In the genomic region with DNA sequence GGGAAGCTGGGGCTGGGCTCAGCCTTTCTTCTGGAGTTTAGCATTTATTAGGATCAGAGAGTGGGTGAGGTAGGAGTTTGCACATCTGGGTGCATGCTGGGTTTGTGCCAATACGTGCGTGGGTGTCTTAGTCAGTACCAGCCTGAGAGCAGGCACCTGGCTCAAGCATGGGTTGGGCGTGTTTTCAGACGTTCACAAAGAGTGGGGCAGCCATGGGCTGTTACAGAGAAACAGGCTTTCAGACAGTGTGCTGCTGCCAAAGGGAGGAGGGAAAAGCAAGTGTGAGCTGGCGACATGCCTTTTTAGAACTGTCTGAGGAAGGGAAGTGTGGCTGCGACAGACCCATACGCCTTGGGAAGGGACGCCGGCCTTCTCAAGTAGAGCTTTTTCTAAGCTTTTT, we compare ENCODE assay signal across 8 mouse cellular contexts. TPM values are rescaled to one million over a fixed set of nuclear protein-coding genes. Genes with fewer than 3 reads are reported as not detected.
DNase-seq lines count a peak whose midpoint lies in the region; ATAC-seq and TF ChIP-seq lines count a peak whose summit lies in the region.

No protein-coding gene starts in this region.

- WGBS in forebrain, embryonic 15.5 days = 39% methylated on average over 9 of the region's 9 CpGs
- WGBS in forebrain, embryonic 10.5 days = 86% methylated on average over 9 of the region's 9 CpGs
- WGBS in embryonic facial prominence, embryonic 15.5 days = 42% methylated on average over 9 of the region's 9 CpGs
- WGBS in heart, postnatal 0 days = 28% methylated on average over 9 of the region's 9 CpGs

- TF ChIP-seq EP300 in heart, postnatal 0 days (IDR thresholded peaks at IDR 0.05; ENCODE audit: low read depth) = no peak

- peak; percentile 73 for ATAC-seq in forebrain, embryonic 15.5 days (replicated peaks)
- ATAC-seq in embryonic facial prominence, embryonic 15.5 days (ENCODE audit: insufficient number of reproducible peaks, low FRiP score, low TSS enrichment, low read depth) = peak; percentile 35; the same call in 1 of the 2 replicates
- 0 out of 2 replicates have a peak, but pooled peaks have one; percentile 19 for ATAC-seq in heart, postnatal 0 days (ENCODE audit: insufficient read depth, low read depth)
- ATAC-seq in erythroblast, adult 5-6 weeks (replicated peaks; ENCODE audit: low FRiP score, poor library complexity, severe bottlenecking) = no peak

- no peak for TF ChIP-seq CTCF in heart, postnatal 0 days (IDR thresholded peaks at IDR 0.05; ENCODE audit: low read depth)

- intact Hi-C loops in left cerebral cortex, postnatal 14 days (cut with DNase I) = loop anchor here (2.0 kb wide), 1 partner anchor 113 kb away; no protein-coding TSS in a partner anchor

- H3K9me3 ChIP-seq in forebrain, embryonic 15.5 days = no peaks in the 10 kb centered on the region
- H3K9me3 ChIP-seq in forebrain, embryonic 10.5 days = no peaks in the 10 kb centered on the region
- H3K9me3 ChIP-seq in embryonic facial prominence, embryonic 15.5 days (replicated peaks) = no peaks in the 10 kb centered on the region
- no peaks in the 10 kb centered on the region for H3K9me3 ChIP-seq in heart, postnatal 0 days (replicated peaks; ENCODE audit: control insufficient read depth, low read length)

- H3K27ac ChIP-seq in forebrain, embryonic 15.5 days (replicated peaks) = peak overlapping the region; percentile 71
- H3K27ac ChIP-seq in forebrain, embryonic 10.5 days = no peak overlapping the region
- peak overlapping the region; percentile 83 for H3K27ac ChIP-seq in embryonic facial prominence, embryonic 15.5 days (replicated peaks)
- H3K27ac ChIP-seq in heart, postnatal 0 days (ENCODE audit: low read depth) = peak overlapping the region; percentile 52

- no peaks in the 10 kb centered on the region for H3K36me3 ChIP-seq in forebrain, embryonic 15.5 days
- no peaks in the 10 kb centered on the region for H3K36me3 ChIP-seq in forebrain, embryonic 10.5 days (replicated peaks)
- H3K36me3 ChIP-seq in embryonic facial prominence, embryonic 15.5 days = no peaks in the 10 kb centered on the region
- H3K36me3 ChIP-seq in heart, postnatal 0 days (replicated peaks; ENCODE audit: control insufficient read depth, insufficient read depth, low read length) = no peaks in the 10 kb centered on the region

- H3K4me3 ChIP-seq in forebrain, embryonic 15.5 days = no peak overlapping the region
- no peak overlapping the region for H3K4me3 ChIP-seq in forebrain, embryonic 10.5 days
- no peak overlapping the region for H3K4me3 ChIP-seq in embryonic facial prominence, embryonic 15.5 days (replicated peaks)
- H3K4me3 ChIP-seq in heart, postnatal 0 days (ENCODE audit: low read depth, low read length) = no peak overlapping the region

- H3K4me2 ChIP-seq in forebrain, embryonic 15.5 days (replicated peaks) = no peak overlapping the region
- H3K4me2 ChIP-seq in embryonic facial prominence, embryonic 15.5 days (replicated peaks) = peak overlapping the region; percentile 10; the same call in 1 of the 2 replicates
- no peak overlapping the region for H3K4me2 ChIP-seq in heart, postnatal 0 days (ENCODE audit: low read depth, low read length)

- H3K27me3 ChIP-seq in forebrain, embryonic 15.5 days = no peaks in the 10 kb centered on the region
- no peaks in the 10 kb centered on the region for H3K27me3 ChIP-seq in forebrain, embryonic 10.5 days (ENCODE audit: poor library complexity, severe bottlenecking)
- H3K27me3 ChIP-seq in embryonic facial prominence, embryonic 15.5 days = no peaks in the 10 kb centered on the region
- no peaks in the 10 kb centered on the region for H3K27me3 ChIP-seq in heart, postnatal 0 days (ENCODE audit: control insufficient read depth, insufficient read depth, low read length)

- H3K9ac ChIP-seq in forebrain, embryonic 15.5 days (replicated peaks) = no peak overlapping the region
- no peak overlapping the region for H3K9ac ChIP-seq in embryonic facial prominence, embryonic 15.5 days
- H3K9ac ChIP-seq in heart, postnatal 0 days (replicated peaks; ENCODE audit: low read depth, low read length) = no peak overlapping the region

- no peak for DNase-seq in forebrain, embryonic 10.5 days (ENCODE audit: extremely low spot score, low spot score)
- DNase-seq in heart, postnatal 0 days (ENCODE audit: low spot score) = peak; percentile 58
- peak; percentile 70 to 74 for DNase-seq in left cerebral cortex, postnatal 14 days (ENCODE audit: low spot score in 2 of 2)
- DNase-seq in ovary, postnatal 10 days (ENCODE audit: low spot score) = peak; percentile 59
- no peak for DNase-seq in spleen, adult 18-20 months

- H3K4me1 ChIP-seq in forebrain, embryonic 15.5 days = peaks cover 23% of the 10 kb centered on the region
- H3K4me1 ChIP-seq in forebrain, embryonic 10.5 days = no peaks in the 10 kb centered on the region
- peaks cover 40% of the 10 kb centered on the region for H3K4me1 ChIP-seq in embryonic facial prominence, embryonic 15.5 days
- H3K4me1 ChIP-seq in heart, postnatal 0 days (ENCODE audit: control insufficient read depth, insufficient read depth) = peaks cover 30% of the 10 kb centered on the region

RNA-seq across cellular contexts. Expression of gene Sema4c, which starts 45.2 kb away (rescaled TPM):
- 38.2 and 38.6 TPM in 2 replicates for polyA plus RNA-seq in forebrain, embryonic 15.5 days (2015; fragmentation: Nextera tagmentation; extraction: Ambion mirVana)
- 20.1 and 21.7 TPM in 2 replicates for polyA plus RNA-seq in forebrain, embryonic 10.5 days (2016; fragmentation: Nextera tagmentation; extraction: Ambion mirVana)
- polyA plus RNA-seq in embryonic facial prominence, embryonic 15.5 days (2015; fragmentation: Nextera tagmentation; extraction: Ambion mirVana) = 18.6 and 19.6 TPM in 2 replicates
- total RNA-seq in heart, postnatal 0 days (2014; rRNA removed; ENCODE audit: low replicate concordance) = 11.9 and 13.2 TPM in 2 replicates
- polyA plus RNA-seq in heart, postnatal 0 days (2015; fragmentation: Nextera tagmentation; extraction: Ambion mirVana) = 5.7 and 6.1 TPM in 2 replicates
- total RNA-seq in left cerebral cortex, postnatal 14 days (2021) = 10 to 100 TPM; 16.2 to 20.2 TPM
- total RNA-seq in erythroblast, adult 5-6 weeks (2015; ENCODE audit: low replicate concordance) = not detected in 2 replicates
- 0.56 and 0.60 TPM in 2 replicates for total RNA-seq in erythroblast, adult 5-6 weeks (2017; ENCODE audit: low replicate concordance)

RNA-seq across cellular contexts. Expression of gene Ankrd39, which starts 56.1 kb away (rescaled TPM):
- polyA plus RNA-seq in forebrain, embryonic 15.5 days (2015; fragmentation: Nextera tagmentation; extraction: Ambion mirVana) = 18.2 and 19.2 TPM in 2 replicates
- 17.9 and 22.2 TPM in 2 replicates for polyA plus RNA-seq in forebrain, embryonic 10.5 days (2016; fragmentation: Nextera tagmentation; extraction: Ambion mirVana)
- polyA plus RNA-seq in embryonic facial prominence, embryonic 15.5 days (2015; fragmentation: Nextera tagmentation; extraction: Ambion mirVana) = 25.7 and 29.5 TPM in 2 replicates
- total RNA-seq in heart, postnatal 0 days (2014; rRNA removed; ENCODE audit: low replicate concordance) = 32.7 and 34.9 TPM in 2 replicates
- 26.6 and 29.0 TPM in 2 replicates for polyA plus RNA-seq in heart, postnatal 0 days (2015; fragmentation: Nextera tagmentation; extraction: Ambion mirVana)
- 10 to 100 TPM; 13.9 to 18.7 TPM for total RNA-seq in left cerebral cortex, postnatal 14 days (2021)
- total RNA-seq in erythroblast, adult 5-6 weeks (2015; ENCODE audit: low replicate concordance) = 0.42 TPM in 1 of 2 replicates, not detected in the other
- 0.56 and 1.2 TPM in 2 replicates for total RNA-seq in erythroblast, adult 5-6 weeks (2017; ENCODE audit: low replicate concordance)

Comparison
In these comparisons a context has a peak if more than half of its experiments do, and no peak if none do; other contexts are left out.
1. DNase-seq: peak in heart, postnatal 0 days (single experiment), left cerebral cortex, postnatal 14 days (2 of 2) and ovary, postnatal 10 days (single experiment); none in forebrain, embryonic 10.5 days (single experiment) and spleen, adult 18-20 months (0 of 2).